Mouse (Mus musculus) MEL (cell line): Measurements from ENCODE around the gene Tmem150c. TPM values are rescaled to one million over a fixed set of nuclear protein-coding genes. Genes with fewer than 3 reads are reported as not detected.

ENCODE experiments used
- DNase-seq: peaks from one replicate; pipeline ENCODE4 v3.0.0; 2011; ENCODE audit warnings: low read depth, low spot score
- H3K27ac ChIP-seq: 2 replicates; pipeline ENCODE4 v1.5.1; 2012; ENCODE audit warnings: low read depth, mild to moderate bottlenecking, control low read depth, low read length, moderate library complexity; ENCODE audit not compliant: control insufficient read depth
- H3K27me3 ChIP-seq, 2 experiments: fragments of 150-350 bp in 1 of 2; sonication (generic) in 1 of 2; 2 replicates each; pipeline ENCODE4 v1.6.1; 2012; ENCODE audit warnings: low read length in 2 of 2, mild to moderate bottlenecking in 2 of 2, improper control_type of control experiment in 1 of 2, moderate library complexity in 1 of 2; ENCODE audit not compliant: insufficient read depth in 2 of 2, control insufficient read depth in 1 of 2
- H3K36me3 ChIP-seq, 2 experiments: 2 replicates each; pipeline ENCODE4 v1.6.1; 2012 to 2014; ENCODE audit warnings: low read length in 2 of 2, improper control_type of control experiment in 1 of 2, inconsistent platforms in 1 of 2, mild to moderate bottlenecking in 1 of 2; ENCODE audit not compliant: insufficient read depth in 2 of 2, control insufficient read depth in 1 of 2
- H3K4me1 ChIP-seq, 2 experiments: fragments of 150-350 bp in 1 of 2; sonication (generic) in 1 of 2; 2 replicates each; pipeline ENCODE4 v1.6.1; 2012; ENCODE audit warnings: low read length in 2 of 2, improper control_type of control experiment in 1 of 2, mild to moderate bottlenecking in 1 of 2; ENCODE audit not compliant: insufficient read depth in 2 of 2, control insufficient read depth in 1 of 2
- H3K4me3 ChIP-seq, 2 experiments: fragments of 150-350 bp in 1 of 2; sonication (generic) in 1 of 2; 2 replicates each; pipeline ENCODE4 v1.5.1; 2012; ENCODE audit warnings: low read depth in 2 of 2, low read length in 2 of 2, mild to moderate bottlenecking in 2 of 2, moderate library complexity in 2 of 2, control low read depth in 1 of 2, improper control_type of control experiment in 1 of 2; ENCODE audit not compliant: control insufficient read depth in 1 of 2, insufficient read depth in 1 of 2
- H3K79me2 ChIP-seq: 2 replicates; pipeline ENCODE4 v1.6.1; 2012; ENCODE audit warnings: mild to moderate bottlenecking, low read length, moderate library complexity; ENCODE audit not compliant: control insufficient read depth, poor library complexity, insufficient read depth
- H3K9ac ChIP-seq: 2 replicates; pipeline ENCODE4 v1.6.1; 2012; ENCODE audit warnings: low read depth, mild to moderate bottlenecking, control low read depth, low read length, moderate library complexity; ENCODE audit not compliant: control insufficient read depth, poor library complexity, severe bottlenecking
- H3K9me3 ChIP-seq: fragments of 150-350 bp; sonication (generic); replicated peaks from 2 replicates; pipeline ENCODE4 v1.6.1; 2012; ENCODE audit warnings: mild to moderate bottlenecking, low read length, improper control_type of control experiment, moderate library complexity; ENCODE audit not compliant: insufficient read depth
- CHD1 ChIP-seq: IDR thresholded peaks from 2 replicates; pipeline ENCODE4 v1.6.1; 2012; ENCODE audit warnings: low read depth, mild to moderate bottlenecking, inconsistent platforms, low read length, improper control_type of control experiment
- CTCF ChIP-seq, 3 experiments: IDR thresholded peaks in 2 of 3; conservative IDR thresholded peaks in 1 of 3; 2 replicates each; pipeline ENCODE4 v1.5.1; 2011 to 2012; ENCODE audit warnings: low read length in 3 of 3, low read depth in 2 of 3, mild to moderate bottlenecking in 2 of 3, improper control_type of control experiment in 1 of 3, inconsistent platforms in 1 of 3, mixed read lengths in 1 of 3, moderate library complexity in 1 of 3; ENCODE audit not compliant: control insufficient read depth in 1 of 3, insufficient read depth in 1 of 3, poor library complexity in 1 of 3, severe bottlenecking in 1 of 3
- ELF1 ChIP-seq: IDR thresholded peaks from 2 replicates; pipeline ENCODE4 v1.6.1; 2014; ENCODE audit warnings: low read depth, mild to moderate bottlenecking, inconsistent platforms, low read length, improper control_type of control experiment, moderate library complexity
- EP300 ChIP-seq, 2 experiments: IDR thresholded peaks; 2 replicates each; pipeline ENCODE4 v1.6.1; 2011; ENCODE audit warnings: improper control_type of control experiment in 2 of 2, low read length in 2 of 2, low read depth in 1 of 2, mild to moderate bottlenecking in 1 of 2
- GABPA ChIP-seq: IDR thresholded peaks from 2 replicates; pipeline ENCODE4 v1.6.1; 2012; ENCODE audit warnings: low read depth, mild to moderate bottlenecking, inconsistent platforms, low read length, improper control_type of control experiment, moderate library complexity
- GATA1 ChIP-seq: IDR thresholded peaks from 2 replicates; pipeline ENCODE4 v1.6.1; 2011; ENCODE audit warnings: low read depth, low read length, improper control_type of control experiment
- HCFC1 ChIP-seq: IDR thresholded peaks from 2 replicates; pipeline ENCODE4 v1.6.1; 2012; ENCODE audit warnings: low read depth, mild to moderate bottlenecking, inconsistent platforms, low read length, improper control_type of control experiment, moderate library complexity
- JUND ChIP-seq: IDR thresholded peaks from 2 replicates; pipeline ENCODE4 v1.6.1; 2011; ENCODE audit warnings: low read depth, mild to moderate bottlenecking, improper control_type of control experiment, low read length
- KAT2A ChIP-seq: conservative IDR thresholded peaks from 2 replicates; pipeline ENCODE4 v1.6.1; 2012; ENCODE audit warnings: low read depth, low read length, improper control_type of control experiment, inconsistent platforms
- MAFK ChIP-seq: IDR thresholded peaks from 2 replicates; pipeline ENCODE4 v1.6.1; 2011; ENCODE audit warnings: low read depth, mild to moderate bottlenecking, low read length, improper control_type of control experiment, borderline replicate concordance
- MAX ChIP-seq: IDR thresholded peaks from 2 replicates; pipeline ENCODE4 v1.6.1; 2011; ENCODE audit warnings: low read length, improper control_type of control experiment
- MEF2A ChIP-seq: IDR thresholded peaks from 2 replicates; pipeline ENCODE4 v1.6.1; 2014; ENCODE audit warnings: low read depth, mild to moderate bottlenecking, inconsistent platforms, low read length, improper control_type of control experiment; ENCODE audit not compliant: poor library complexity, insufficient replicate concordance, severe bottlenecking; ENCODE audit errors: extremely low read depth
- MXI1 ChIP-seq: IDR thresholded peaks from 2 replicates; pipeline ENCODE4 v1.6.1; 2011; ENCODE audit warnings: mild to moderate bottlenecking, low read depth, low read length, improper control_type of control experiment
- MYB ChIP-seq: IDR thresholded peaks from 2 replicates; pipeline ENCODE4 v1.6.1; 2011; ENCODE audit warnings: mild to moderate bottlenecking, low read depth, low read length, improper control_type of control experiment
- NELFE ChIP-seq: IDR thresholded peaks from 2 replicates; pipeline ENCODE4 v1.6.1; 2011; ENCODE audit warnings: low read depth, low read length, improper control_type of control experiment
- NRF1 ChIP-seq: IDR thresholded peaks from 2 replicates; pipeline ENCODE4 v1.6.1; 2014; ENCODE audit warnings: low read depth, mild to moderate bottlenecking, inconsistent platforms, low read length, improper control_type of control experiment, moderate library complexity; ENCODE audit not compliant: poor library complexity, insufficient read depth, severe bottlenecking
- POLR2A ChIP-seq, 2 experiments: IDR thresholded peaks; 2 replicates each; pipeline ENCODE4 v1.6.1; 2011 to 2012; ENCODE audit warnings: low read length in 2 of 2, mild to moderate bottlenecking in 2 of 2, control low read depth in 1 of 2, improper control_type of control experiment in 1 of 2, low read depth in 1 of 2, moderate library complexity in 1 of 2; ENCODE audit not compliant: control insufficient read depth in 1 of 2, insufficient read depth in 1 of 2, poor library complexity in 1 of 2
- POLR2AphosphoS2 ChIP-seq: IDR thresholded peaks from 2 replicates; pipeline ENCODE4 v1.6.1; 2011; ENCODE audit warnings: low read length, improper control_type of control experiment
- POLR2AphosphoS5 ChIP-seq: IDR thresholded peaks from 2 replicates; pipeline ENCODE4 v1.6.1; 2012; ENCODE audit warnings: low read depth, borderline replicate concordance, mild to moderate bottlenecking, inconsistent platforms, low read length, moderate library complexity, mixed read lengths
- TBP ChIP-seq: IDR thresholded peaks from 2 replicates; pipeline ENCODE4 v1.8.0; 2011; ENCODE audit warnings: low read depth, low read length, improper control_type of control experiment
- USF2 ChIP-seq, 2 experiments: IDR thresholded peaks; 2 replicates each; pipeline ENCODE4 v1.6.1; 2011 to 2012; ENCODE audit warnings: improper control_type of control experiment in 2 of 2, low read length in 2 of 2, borderline replicate concordance in 1 of 2, inconsistent platforms in 1 of 2, low read depth in 1 of 2, mild to moderate bottlenecking in 1 of 2; ENCODE audit not compliant: insufficient read depth in 1 of 2
- ZMIZ1 ChIP-seq: IDR thresholded peaks from 2 replicates; pipeline ENCODE4 v1.6.1; 2012; ENCODE audit warnings: low read depth, mild to moderate bottlenecking, inconsistent platforms, low read length, improper control_type of control experiment, moderate library complexity
- polyA plus RNA-seq, 2 experiments: library from polyadenylated mRNA; stranded (reverse) in 1 of 2; unstranded in 1 of 2; fragments of >175 nt in 1 of 2; fragments of >200 nt in 1 of 2; gene quantifications; 2 replicates each; pipeline versions ENCODE4 v1.2.1 to v1.2.4; 2012; ENCODE audit warnings: low replicate concordance in 2 of 2, low read depth in 1 of 2; ENCODE audit not compliant: insufficient read length in 2 of 2, insufficient read depth in 1 of 2, missing spikeins in 1 of 2
- total RNA-seq: library from RNA; depleted of rRNA; stranded (reverse); fragments of 300-350 nt; gene quantifications from 2 replicates; pipeline ENCODE4 v1.2.3, GENCODE M21; 2012

Gene Tmem150c
- total and polyA plus RNA-seq, 3 experiments, result 0.04 to 0.06 TPM; not detected in 1

- Histone ChIP-seq H3K4me1 (no peaks in the 10 kb centered on the region), H3K79me2 (no peaks in the 10 kb centered on the region)
- TF ChIP-seq ELF1 (no peak), ZMIZ1 (no peak), GATA1 (no peak), CHD1 (no peak), MAFK (no peak), HCFC1 (no peak), MXI1 (no peak), TBP (no peak)
- TF ChIP-seq, all 39 proteins: peak for 0
- no peak for DNase-seq
- Histone ChIP-seq H3K9ac (no peak overlapping the region), H3K27me3 (no peaks in the 10 kb centered on the region), H3K36me3 (no peaks in the 10 kb centered on the region), H3K9me3 (no peaks in the 10 kb centered on the region), H3K4me3 (no peak overlapping the region), H3K27ac (no peak overlapping the region)
Observed at GRCm38 (mm10) chr5:100109543-100110282, 49.9 kb downstream of the Tmem150c start.

DNA sequence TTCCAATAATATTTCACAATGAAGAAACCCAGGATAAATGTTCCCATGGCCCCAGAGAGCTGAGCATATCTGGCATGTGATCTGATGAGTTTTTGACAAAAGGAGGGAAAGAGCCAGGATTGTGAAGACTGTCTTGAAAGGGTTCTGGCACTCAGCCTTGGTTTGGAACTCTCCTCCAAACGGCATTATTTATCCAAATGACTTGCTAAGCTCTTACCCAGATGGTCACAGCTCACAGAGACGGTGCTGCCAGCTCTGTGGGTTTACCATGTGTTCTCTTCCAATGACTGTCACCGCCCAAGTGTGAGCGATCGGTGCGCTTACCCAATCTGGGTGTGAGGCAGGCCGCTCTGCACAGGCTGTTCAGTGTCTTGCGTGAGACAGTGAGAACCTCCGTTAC lies 50.7 kb downstream of the Tmem150c start:
- Histone ChIP-seq H3K4me3 (no peak overlapping the region), H3K9ac (no peak overlapping the region), H3K27me3 (no peaks in the 10 kb centered on the region), H3K36me3 (no peaks in the 10 kb centered on the region), H3K9me3 (no peaks in the 10 kb centered on the region), H3K4me1 (no peaks in the 10 kb centered on the region), H3K79me2 (no peaks in the 10 kb centered on the region), H3K27ac (no peak overlapping the region)
- no peak for DNase-seq
- no peak for TF ChIP-seq HCFC1
- TF ChIP-seq NELFE, result no peak
- no peak for TF ChIP-seq POLR2A (IDR thresholded peaks at IDR 0.05; ENCODE audit: control insufficient read depth in 1 of 2, insufficient read depth in 1 of 2, low read depth in 1 of 2, low read length in 2 of 2, poor library complexity in 1 of 2)
- no peak for TF ChIP-seq POLR2AphosphoS2
- no peak for TF ChIP-seq TBP
- TF ChIP-seq USF2 (IDR thresholded peaks at IDR 0.05; ENCODE audit: borderline replicate concordance in 1 of 2, insufficient read depth in 1 of 2, low read depth in 1 of 2, low read length in 2 of 2), result no peak
- no peak for TF ChIP-seq MAX
- TF ChIP-seq CTCF (IDR thresholded peaks at IDR 0.05 in 2 of 3, conservative IDR thresholded peaks at IDR 0.05 in 1 of 3; ENCODE audit: control insufficient read depth in 1 of 3, insufficient read depth in 1 of 3, low read depth in 2 of 3, low read length in 3 of 3, poor library complexity in 1 of 3, severe bottlenecking in 1 of 3), result no peak
- TF ChIP-seq JUND, result no peak
- no peak for TF ChIP-seq EP300 (IDR thresholded peaks at IDR 0.05; ENCODE audit: low read depth in 1 of 2, low read length in 2 of 2)
- TF ChIP-seq MAFK, result no peak
- TF ChIP-seq CHD1, result no peak
- TF ChIP-seq GABPA, result no peak
- TF ChIP-seq NRF1, result no peak
- no peak for TF ChIP-seq MEF2A
- no peak for TF ChIP-seq MYB
- no peak for TF ChIP-seq KAT2A
- TF ChIP-seq POLR2AphosphoS5, result no peak
